Mouse (Mus musculus): Measurements from ENCODE around the gene Kcnk15. TPM values are rescaled to one million over a fixed set of nuclear protein-coding genes. Genes with fewer than 3 reads are reported as not detected.

Gene Kcnk15
- polyA plus RNA-seq (2015; fragmentation: Nextera tagmentation; extraction: Ambion mirVana), result not detected in 2 replicates

DNA sequence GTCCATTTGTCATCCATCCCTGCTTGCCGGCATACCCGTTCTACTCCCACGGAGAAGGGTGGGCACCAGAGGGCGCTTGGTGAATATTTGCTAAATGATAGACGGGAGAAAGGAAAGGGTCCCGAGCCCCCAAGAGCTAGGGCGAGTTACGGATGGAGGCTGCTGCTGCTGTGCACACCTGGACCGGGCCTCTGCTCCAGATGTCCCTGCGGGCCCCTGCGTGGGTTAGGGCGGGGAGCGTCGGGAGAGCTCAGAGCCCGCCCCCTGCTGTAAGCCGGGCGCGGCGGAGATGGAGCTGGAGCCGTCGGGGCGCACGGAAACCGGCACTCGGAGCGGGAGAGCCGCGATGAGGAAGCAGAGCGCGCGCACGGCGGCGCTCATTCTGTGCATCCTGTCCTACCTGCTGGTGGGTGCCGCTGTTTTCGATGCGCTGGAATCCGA is at the start of gene Kcnk15:
Gene Kcnk15, plus strand, starts transcription at position 191 of the 441 bp plus-strand sequence.
- H3K27ac ChIP-seq, result no peak within 1 kb of the TSS
- H3K36me3 ChIP-seq, result no peaks in the 10 kb centered on the region
- H3K27me3 ChIP-seq, result peaks cover 92% of the 10 kb centered on the region
- peaks cover 10% of the 10 kb centered on the region for H3K4me1 ChIP-seq
- H3K4me3 ChIP-seq, result peak within 1 kb of the TSS; percentile 27
- H3K9ac ChIP-seq, result 0 out of 2 replicates have a peak within 1 kb of the TSS, but pooled peaks have one; percentile 11
- peak within 1 kb of the TSS; percentile 45 for H3K4me2 ChIP-seq
- ATAC-seq (ENCODE audit: insufficient number of reproducible peaks, insufficient read depth, low FRiP score, low TSS enrichment, low read depth), result no peak
- 1% methylated on average over 38 of the region's 38 CpGs for WGBS
- no peaks in the 10 kb centered on the region for H3K9me3 ChIP-seq

DNA sequence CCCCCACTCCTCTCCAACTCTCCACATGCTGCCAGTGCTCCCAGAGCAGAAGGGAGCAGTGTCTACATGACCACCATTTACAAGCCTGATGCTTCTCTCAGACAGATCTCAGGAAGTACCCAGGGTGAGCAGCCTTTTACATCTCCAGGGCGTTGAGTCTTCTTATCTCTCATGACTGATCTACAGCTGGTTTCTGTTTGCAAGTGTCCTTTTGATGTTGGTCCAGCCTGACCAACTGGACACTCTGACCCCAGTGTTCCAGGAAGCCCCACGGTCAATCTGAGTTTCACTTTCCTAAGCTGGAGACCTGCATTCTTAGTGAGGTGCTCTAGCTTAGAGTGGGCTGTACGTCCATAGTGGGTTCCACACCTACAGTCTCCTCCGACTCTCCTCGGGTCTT is 49.6 kb upstream of the Kcnk15 start:
- Histone ChIP-seq H3K36me3 (no peaks in the 10 kb centered on the region), H3K4me3 (no peak overlapping the region), H3K27ac (no peak overlapping the region), H3K4me1 (peaks cover 10% of the 10 kb centered on the region), H3K27me3 (0 out of 2 replicates have a peak, but pooled peaks cover 4% of the 10 kb centered on the region), H3K9ac (no peak overlapping the region), H3K4me2 (no peak overlapping the region), H3K9me3 (no peaks in the 10 kb centered on the region)
- 77% methylated on average over 5 of the region's 5 CpGs for WGBS
- no peak for ATAC-seq (ENCODE audit: insufficient number of reproducible peaks, insufficient read depth, low FRiP score, low TSS enrichment, low read depth)

DNA sequence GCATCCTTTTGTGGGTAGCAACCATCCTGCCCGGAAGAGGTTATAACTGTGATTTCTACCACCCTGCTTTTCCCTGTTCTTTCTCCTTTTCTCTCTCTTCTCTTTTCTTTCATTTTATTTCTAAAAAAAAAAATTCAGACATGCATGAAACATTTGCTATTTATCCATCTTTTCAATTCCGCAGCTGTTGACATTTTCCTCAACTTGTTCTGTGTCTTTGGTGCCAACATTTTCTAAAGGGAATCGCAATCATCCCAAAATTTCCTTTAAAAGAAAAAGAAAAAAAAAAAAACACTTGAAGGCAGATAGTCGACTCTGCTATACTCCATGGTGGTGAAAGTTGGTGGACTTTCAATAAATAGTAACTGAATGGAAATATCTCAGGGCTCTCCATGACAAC is 44.3 kb upstream of the Kcnk15 start:
- Histone ChIP-seq H3K9me3 (no peaks in the 10 kb centered on the region), H3K4me1 (peaks cover 18% of the 10 kb centered on the region), H3K27me3 (0 out of 2 replicates have a peak, but pooled peaks cover 2% of the 10 kb centered on the region), H3K4me2 (no peak overlapping the region), H3K27ac (no peak overlapping the region), H3K9ac (no peak overlapping the region), H3K36me3 (no peaks in the 10 kb centered on the region), H3K4me3 (no peak overlapping the region)
- 89% methylated on average over 4 of the region's 4 CpGs for WGBS
- ATAC-seq (ENCODE audit: insufficient number of reproducible peaks, insufficient read depth, low FRiP score, low TSS enrichment, low read depth), result no peak

DNA sequence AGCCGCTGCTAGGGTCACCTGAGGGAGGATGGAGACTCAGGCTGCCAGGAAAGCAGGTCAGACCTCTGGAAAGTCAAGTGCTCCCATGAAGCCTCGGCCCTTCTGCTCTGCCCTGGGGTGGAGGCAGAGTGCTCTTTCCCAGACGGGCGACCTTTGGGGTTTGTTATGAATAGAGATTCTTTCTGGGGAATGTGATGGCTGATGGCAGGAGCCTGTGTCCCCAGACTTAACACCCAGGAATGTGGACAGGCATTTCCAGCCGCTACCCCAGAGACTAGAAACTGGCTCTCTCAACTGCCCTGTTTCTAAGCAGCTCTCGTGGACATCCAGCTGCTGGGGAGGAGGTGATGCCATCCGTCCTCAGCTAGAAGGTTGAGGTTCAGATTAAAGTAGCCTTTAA is 43.7 kb upstream of the Kcnk15 start:
- Histone ChIP-seq H3K4me3 (no peak overlapping the region), H3K27ac (no peak overlapping the region), H3K4me2 (no peak overlapping the region), H3K27me3 (no peaks in the 10 kb centered on the region), H3K9me3 (no peaks in the 10 kb centered on the region), H3K36me3 (no peaks in the 10 kb centered on the region), H3K9ac (no peak overlapping the region), H3K4me1 (peaks cover 18% of the 10 kb centered on the region)
- WGBS, result 57% methylated on average over 7 of the region's 7 CpGs
- no peak for ATAC-seq (ENCODE audit: insufficient number of reproducible peaks, insufficient read depth, low FRiP score, low TSS enrichment, low read depth)

DNA sequence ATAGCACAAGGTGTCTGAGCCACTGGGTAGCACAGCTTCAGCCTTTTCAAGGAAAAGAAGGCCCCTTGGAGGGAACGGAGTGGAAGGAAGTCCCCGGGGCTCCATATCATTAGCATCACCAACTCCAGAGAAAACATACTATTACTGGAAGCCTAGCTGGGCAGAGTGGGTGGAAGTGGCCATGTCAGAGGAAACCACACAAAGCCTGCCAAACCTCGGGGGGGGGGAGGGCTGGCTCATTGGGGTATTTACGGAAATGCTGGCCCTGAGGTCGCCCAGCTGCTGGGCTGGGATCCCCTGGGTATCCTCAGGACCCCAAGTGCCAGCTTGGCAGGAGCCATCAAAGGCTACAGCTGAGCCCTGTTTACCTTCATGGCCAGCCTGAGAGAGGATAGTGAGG is 40.4 kb upstream of the Kcnk15 start:
- no peak for ATAC-seq (ENCODE audit: insufficient number of reproducible peaks, insufficient read depth, low FRiP score, low TSS enrichment, low read depth)
- no peaks in the 10 kb centered on the region for H3K9me3 ChIP-seq
- no peaks in the 10 kb centered on the region for H3K36me3 ChIP-seq
- WGBS, result 54% methylated on average over 5 of the region's 5 CpGs
- no peak overlapping the region for H3K27ac ChIP-seq
- peaks cover 18% of the 10 kb centered on the region for H3K4me1 ChIP-seq
- no peaks in the 10 kb centered on the region for H3K27me3 ChIP-seq
- no peak overlapping the region for H3K9ac ChIP-seq
- H3K4me3 ChIP-seq, result no peak overlapping the region
- 0 out of 2 replicates have a peak overlapping the region, but pooled peaks have one; percentile 1 for H3K4me2 ChIP-seq

DNA sequence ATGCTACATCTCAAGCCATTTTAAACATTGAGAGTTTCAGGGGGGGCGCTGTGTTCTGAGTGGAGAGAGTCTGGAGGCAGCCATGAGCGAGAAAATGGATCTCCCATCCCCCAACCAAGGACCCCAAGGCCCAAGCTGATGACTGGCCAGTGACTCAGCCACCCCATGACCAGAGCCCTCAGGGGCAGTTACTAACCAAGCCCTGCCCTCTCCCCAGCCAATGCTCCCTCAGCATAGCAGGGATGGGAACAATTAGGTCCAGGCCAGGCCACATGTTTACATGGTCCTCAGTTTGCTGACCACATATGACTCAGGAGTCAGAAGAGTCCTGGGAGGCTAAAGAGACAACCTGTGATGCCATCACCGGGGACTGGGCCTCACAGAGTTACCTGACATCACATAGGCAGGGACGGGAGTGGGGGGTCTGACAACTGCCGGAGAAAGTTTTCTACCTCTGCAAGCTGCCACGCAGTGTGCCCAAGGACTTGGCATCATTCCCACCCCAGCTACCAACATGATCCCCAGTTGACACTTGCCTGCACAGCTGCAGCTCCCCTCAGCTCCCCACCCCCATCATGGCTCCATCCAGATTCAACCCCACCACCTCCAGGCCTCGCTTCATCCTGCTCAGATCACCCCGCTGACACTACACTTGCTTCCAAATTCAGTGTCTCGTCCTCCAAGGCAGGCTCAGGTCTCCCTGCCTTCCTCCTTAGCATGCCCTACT is 38.5 kb upstream of the Kcnk15 start:
- Histone ChIP-seq H3K4me2 (no peak overlapping the region), H3K36me3 (no peaks in the 10 kb centered on the region), H3K27ac (no peak overlapping the region), H3K27me3 (no peaks in the 10 kb centered on the region), H3K9me3 (no peaks in the 10 kb centered on the region), H3K9ac (no peak overlapping the region), H3K4me1 (peaks cover 18% of the 10 kb centered on the region), H3K4me3 (no peak overlapping the region)
- WGBS, result 80% methylated on average over 9 of the region's 9 CpGs
- ATAC-seq (ENCODE audit: insufficient number of reproducible peaks, insufficient read depth, low FRiP score, low TSS enrichment, low read depth), result no peak

DNA sequence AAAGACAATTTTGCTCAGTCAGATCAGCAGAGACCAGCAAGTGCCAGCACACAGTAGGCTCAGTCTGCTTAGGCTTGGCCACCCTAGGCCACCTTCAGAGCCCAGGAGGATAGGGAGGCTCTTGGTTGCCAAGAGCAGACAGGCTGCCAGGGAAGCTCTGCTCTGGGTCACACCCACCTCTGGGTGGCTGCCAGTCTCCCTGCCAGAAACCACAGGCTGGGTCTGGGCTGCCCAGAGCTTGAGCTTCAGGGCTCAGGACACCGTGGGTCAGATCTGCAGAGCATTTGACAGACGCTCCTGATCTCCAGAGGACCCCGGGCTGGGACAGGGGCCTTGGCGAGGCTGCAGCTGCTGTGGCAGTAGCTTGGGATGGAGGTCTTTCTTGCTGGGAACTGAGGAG is 32.8 kb upstream of the Kcnk15 start, which contains the start of gene Ccn5:
Gene Ccn5, plus strand, starts transcription at position 255 of the 400 bp plus-strand sequence.
- WGBS, result 66% methylated on average over 4 of the region's 4 CpGs

DNA sequence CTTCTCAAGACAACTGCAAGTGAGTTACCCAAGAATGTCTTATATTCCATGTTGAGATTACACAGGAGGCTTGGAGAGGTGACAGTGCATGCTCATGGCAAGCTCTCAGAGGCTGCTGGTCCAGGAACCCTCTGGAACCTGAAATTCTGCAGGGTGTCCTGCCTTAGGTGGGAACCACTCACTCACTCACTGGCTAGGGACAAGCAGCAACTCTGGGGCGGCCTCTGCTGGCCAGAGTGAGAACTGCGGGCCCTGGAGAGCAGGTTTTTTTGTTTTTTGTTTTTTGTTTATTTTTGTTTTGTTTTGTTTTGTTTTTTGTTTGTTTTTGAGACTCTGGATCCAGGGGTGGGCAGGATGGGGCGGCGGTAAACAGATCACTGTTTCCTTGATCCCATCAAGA is 30.2 kb upstream of the Kcnk15 start:
- Histone ChIP-seq H3K36me3 (no peaks in the 10 kb centered on the region), H3K4me1 (peaks cover 13% of the 10 kb centered on the region), H3K4me3 (no peak overlapping the region), H3K27ac (no peak overlapping the region), H3K9ac (no peak overlapping the region), H3K9me3 (no peaks in the 10 kb centered on the region), H3K27me3 (peaks cover 4% of the 10 kb centered on the region; the same call in 1 of the 2 replicates), H3K4me2 (peak overlapping the region; percentile 38)
- ATAC-seq (ENCODE audit: insufficient number of reproducible peaks, insufficient read depth, low FRiP score, low TSS enrichment, low read depth), result no peak
- WGBS, result 5% methylated on average over 4 of the region's 4 CpGs

More for the DNA sequence above, 32.8 kb upstream of the Kcnk15 start, which contains the start of gene Ccn5:
- Histone ChIP-seq H3K4me3 (no peak within 1 kb of the TSS), H3K27ac (no peak within 1 kb of the TSS), H3K36me3 (no peaks in the 10 kb centered on the region), H3K4me1 (peaks cover 7% of the 10 kb centered on the region), H3K9me3 (no peaks in the 10 kb centered on the region), H3K4me2 (no peak within 1 kb of the TSS), H3K9ac (no peak within 1 kb of the TSS), H3K27me3 (peaks cover 4% of the 10 kb centered on the region; the same call in 1 of the 2 replicates)
- ATAC-seq (ENCODE audit: insufficient number of reproducible peaks, insufficient read depth, low FRiP score, low TSS enrichment, low read depth), result no peak

DNA sequence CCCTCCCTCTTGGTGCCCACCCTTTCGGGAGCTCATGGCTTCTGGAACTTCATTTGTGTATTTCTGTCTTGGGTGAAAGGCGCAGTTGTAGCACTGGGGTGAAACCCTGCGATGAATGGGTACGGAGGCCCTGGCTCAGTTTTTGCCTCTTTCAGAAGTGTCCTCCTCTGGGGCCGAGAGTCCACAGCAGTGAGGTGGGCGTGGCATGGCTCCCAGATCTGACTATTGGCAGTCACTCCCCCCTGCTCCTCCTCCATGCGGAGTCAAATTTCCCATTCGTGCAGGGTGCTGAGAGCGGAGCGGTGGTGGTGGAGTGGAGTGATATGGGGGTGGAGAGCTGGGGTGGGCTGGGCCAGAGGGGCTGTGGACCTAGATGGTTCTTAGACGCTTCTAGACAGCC is 29.7 kb upstream of the Kcnk15 start:
- 20% methylated on average over 11 of the region's 11 CpGs for WGBS
- Histone ChIP-seq H3K9ac (no peak overlapping the region), H3K27me3 (peaks cover 4% of the 10 kb centered on the region; the same call in 1 of the 2 replicates), H3K9me3 (no peaks in the 10 kb centered on the region), H3K4me1 (peaks cover 13% of the 10 kb centered on the region), H3K27ac (no peak overlapping the region), H3K4me2 (peak overlapping the region; percentile 38), H3K4me3 (peak overlapping the region; percentile 6; the same call in 1 of the 2 replicates), H3K36me3 (no peaks in the 10 kb centered on the region)
- no peak for ATAC-seq (ENCODE audit: insufficient number of reproducible peaks, insufficient read depth, low FRiP score, low TSS enrichment, low read depth)

DNA sequence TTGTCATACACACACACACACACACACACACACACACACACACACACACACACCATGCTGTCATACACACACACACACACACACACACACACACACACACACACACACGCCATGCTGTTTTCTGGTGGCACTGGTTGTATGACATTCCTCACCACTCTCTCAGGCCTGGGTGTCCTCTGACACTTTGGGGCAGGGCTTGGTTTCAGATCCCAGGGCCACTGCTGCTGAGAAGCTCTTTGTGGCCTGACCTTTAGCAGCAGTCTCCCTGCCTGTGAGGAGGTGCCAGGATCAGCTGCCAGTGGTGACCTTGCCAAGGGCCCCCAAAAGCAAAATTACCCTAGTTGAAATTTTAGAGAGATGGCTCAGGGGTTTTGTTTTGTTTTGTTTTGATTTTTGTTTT is 27.6 kb upstream of the Kcnk15 start:
- H3K4me1 ChIP-seq, result peaks cover 13% of the 10 kb centered on the region
- H3K4me2 ChIP-seq, result no peak overlapping the region
- H3K27me3 ChIP-seq, result peaks cover 4% of the 10 kb centered on the region; the same call in 1 of the 2 replicates
- no peak for ATAC-seq (ENCODE audit: insufficient number of reproducible peaks, insufficient read depth, low FRiP score, low TSS enrichment, low read depth)
- no peak overlapping the region for H3K9ac ChIP-seq
- H3K36me3 ChIP-seq, result no peaks in the 10 kb centered on the region
- no peaks in the 10 kb centered on the region for H3K9me3 ChIP-seq
- WGBS, result 93% methylated on average over 1 of the region's 1 CpGs
- H3K4me3 ChIP-seq, result no peak overlapping the region
- no peak overlapping the region for H3K27ac ChIP-seq

DNA sequence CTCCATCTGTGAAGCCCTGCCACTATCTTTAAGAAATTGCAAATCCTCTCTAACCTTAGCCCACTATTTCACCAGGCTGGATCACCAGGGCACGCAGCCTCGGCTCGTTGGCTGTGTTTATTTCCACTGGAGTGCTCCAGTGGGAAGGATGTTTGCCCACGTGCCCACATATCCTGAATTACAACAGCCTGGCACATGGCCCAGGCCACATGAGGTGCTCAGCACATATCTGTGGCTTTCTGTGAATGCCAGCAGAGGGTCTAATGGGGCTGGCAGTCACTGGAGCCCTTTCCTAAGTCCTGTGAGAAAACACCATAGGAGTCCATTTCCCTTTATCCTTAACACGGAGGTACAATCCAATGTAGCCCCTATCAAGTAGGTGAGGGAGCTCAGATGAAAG is 27.0 kb upstream of the Kcnk15 start:
- ATAC-seq (ENCODE audit: insufficient number of reproducible peaks, insufficient read depth, low FRiP score, low TSS enrichment, low read depth), result no peak
- H3K4me3 ChIP-seq, result no peak overlapping the region
- H3K27me3 ChIP-seq, result peaks cover 4% of the 10 kb centered on the region; the same call in 1 of the 2 replicates
- H3K9me3 ChIP-seq, result no peaks in the 10 kb centered on the region
- WGBS, result 55% methylated on average over 5 of the region's 5 CpGs
- H3K36me3 ChIP-seq, result no peaks in the 10 kb centered on the region
- H3K27ac ChIP-seq, result no peak overlapping the region
- H3K9ac ChIP-seq, result no peak overlapping the region
- H3K4me1 ChIP-seq, result peaks cover 13% of the 10 kb centered on the region
- no peak overlapping the region for H3K4me2 ChIP-seq

DNA sequence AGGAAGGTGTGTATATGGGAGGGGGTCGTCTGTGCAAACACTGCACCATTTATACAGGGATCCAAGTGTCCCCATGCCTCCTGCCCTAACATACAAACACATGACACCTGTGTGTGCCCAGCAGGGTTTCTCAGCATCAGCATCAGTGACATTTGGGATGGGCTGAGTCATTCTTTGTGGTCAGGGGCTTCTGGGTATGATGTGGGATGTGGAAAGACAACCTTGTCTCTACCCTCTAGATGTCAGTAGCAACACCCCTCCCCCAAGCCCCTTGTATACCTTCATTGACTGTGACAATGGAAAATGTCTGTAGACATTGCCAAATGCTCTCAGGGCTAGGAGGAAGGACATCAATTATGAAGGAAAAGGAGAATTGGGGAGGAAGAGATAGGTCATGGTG is 22.3 kb upstream of the Kcnk15 start:
- H3K36me3 ChIP-seq, result no peaks in the 10 kb centered on the region
- WGBS, result 50% methylated on average over 1 of the region's 1 CpGs
- ATAC-seq (ENCODE audit: insufficient number of reproducible peaks, insufficient read depth, low FRiP score, low TSS enrichment, low read depth), result no peak
- no peak overlapping the region for H3K9ac ChIP-seq
- H3K4me1 ChIP-seq, result peaks cover 6% of the 10 kb centered on the region; the same call in 1 of the 2 replicates
- no peak overlapping the region for H3K4me2 ChIP-seq
- H3K27ac ChIP-seq, result no peak overlapping the region
- H3K4me3 ChIP-seq, result no peak overlapping the region
- peaks cover 6% of the 10 kb centered on the region; the same call in 1 of the 2 replicates for H3K27me3 ChIP-seq
- H3K9me3 ChIP-seq, result no peaks in the 10 kb centered on the region
